Mouse (Mus musculus): ENCODE measurements around the gene Dnajc6. TPM values are rescaled to one million over a fixed set of nuclear protein-coding genes. Genes with fewer than 3 reads are reported as not detected.

Dnajc6 gene
- not detected for polyA plus RNA-seq (2012; fragmentation: generic; extraction: Trizol)

DNA sequence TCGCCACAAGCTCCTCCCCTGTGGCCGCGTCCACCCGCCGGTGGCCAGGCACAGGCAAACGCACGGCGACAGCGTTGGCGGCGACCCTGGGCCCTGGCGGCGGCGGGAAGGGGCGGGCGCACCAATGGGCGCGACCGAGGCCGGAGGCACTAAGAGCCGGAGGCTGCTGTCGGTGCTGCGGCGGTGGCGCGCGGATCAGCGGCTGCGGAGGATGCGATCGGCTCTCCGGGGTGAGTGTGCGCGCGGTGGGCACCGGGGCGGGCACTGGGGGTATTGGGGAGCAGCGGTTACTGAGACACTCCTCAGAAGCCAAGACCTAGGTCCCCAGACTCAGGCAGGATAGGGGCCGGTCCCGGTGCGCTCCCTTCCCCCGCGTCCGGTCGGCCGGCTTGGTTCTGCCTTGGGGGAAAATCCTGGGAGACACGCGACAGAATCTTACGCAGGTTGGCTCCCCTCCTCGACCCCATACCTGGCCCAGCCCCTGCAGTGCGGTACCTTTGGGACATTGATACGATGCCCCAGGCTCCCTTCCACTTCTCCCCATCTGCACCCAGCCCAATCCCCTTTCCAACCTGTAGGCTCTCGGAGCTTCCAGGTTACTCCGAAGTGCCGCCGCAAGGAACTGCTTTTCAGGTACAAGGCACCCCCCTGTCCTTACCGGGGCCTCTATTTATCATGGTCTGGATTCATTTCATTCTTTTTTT lies at the start of gene Dnajc6:
Gene Dnajc6, plus strand, starts transcription at position 115 of the 704 bp plus-strand sequence.

DNA sequence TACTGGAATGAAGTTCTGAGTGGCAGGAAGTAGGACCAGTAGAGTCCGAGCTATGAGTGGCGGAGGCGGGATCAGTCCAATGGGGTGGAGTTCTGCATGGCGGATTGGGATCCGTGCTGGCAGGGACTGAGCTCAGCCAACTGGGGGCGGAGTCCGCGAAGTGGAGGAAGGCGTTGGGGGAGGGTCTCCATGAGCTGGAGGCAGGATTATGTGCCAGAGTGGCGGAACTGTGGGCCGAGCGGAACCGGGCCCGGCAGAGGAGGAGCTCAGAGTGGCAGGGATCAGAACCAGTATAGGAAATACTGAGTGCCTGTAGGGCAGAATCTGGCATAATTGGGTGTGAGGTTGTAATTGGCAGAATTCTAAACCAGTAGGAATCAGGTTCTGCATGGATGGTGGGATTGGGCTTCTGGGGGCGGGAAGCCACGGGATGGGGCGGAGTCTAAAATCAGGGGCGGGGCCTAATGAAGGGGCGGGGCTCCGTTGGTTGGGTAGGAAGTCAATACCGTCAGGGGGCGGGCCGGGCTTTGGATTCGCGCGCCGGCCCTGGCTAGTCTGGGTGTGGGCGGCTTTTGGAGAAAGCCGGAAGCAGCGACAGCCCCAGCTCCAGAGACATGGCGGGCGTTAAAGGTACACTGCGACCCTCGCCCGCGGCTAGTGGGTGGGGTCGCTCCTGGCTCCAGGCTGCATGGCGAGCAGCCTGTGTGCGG lies 150.9 kb downstream of the Dnajc6 start, which contains the start of gene Leprot:
Gene Leprot, plus strand, starts transcription at position 523 of the 710 bp plus-strand sequence.

Other genes with a start within 250 kb of the Dnajc6 start
- gene Jak1, start 231.4 kb upstream of the Dnajc6 start, polyA plus RNA-seq (2012; fragmentation: generic; extraction: Trizol) = 10 to 100 TPM in 1 of 2 experiments, 1 to 10 TPM in 1; 3.4 to 31.2 TPM
- gene Ak4, start 77.4 kb upstream of the Dnajc6 start, polyA plus RNA-seq (2012; fragmentation: generic; extraction: Trizol) = 1 to 10 TPM; 1.2 to 1.4 TPM
- 10 to 100 TPM in 1 of 2 experiments, 1 to 10 TPM in 1; 7.2 to 57.5 TPM for gene Leprot, start 151.1 kb downstream of the Dnajc6 start, polyA plus RNA-seq (2012; fragmentation: generic; extraction: Trizol)
- under 1 TPM in 1 of 2 experiments, not detected in 1; 0.06 TPM for gene Lepr, start 220.8 kb downstream of the Dnajc6 start, polyA plus RNA-seq (2012; fragmentation: generic; extraction: Trizol)

Data from C3H10T1/2 (cell line).